Mouse (Mus musculus) thymus, postnatal 14 days (tissue): ENCODE measurements around the gene Smap2.

Experiments used
- DNase-seq: peaks from one replicate; pipeline ENCODE4 v3.0.0; 2021

Gene Smap2

GRCm38 (mm10) chr4:121020040-121020790, 3.2 kb upstream of the Smap2 start:
- DNase-seq = no peak

- no peak for DNase-seq
Measured at GRCm38 (mm10) chr4:121018250-121018649, 1.2 kb upstream of the Smap2 start.

GRCm38 (mm10) chr4:121016021-121016898, 787 bp downstream of the Smap2 start:
- peak; percentile 13 for DNase-seq

- DNase-seq = no peak
Measured at GRCm38 (mm10) chr4:121015268-121015659, 1.8 kb downstream of the Smap2 start.

- DNase-seq = no peak
Measured at GRCm38 (mm10) chr4:121014594-121015267, 2.3 kb downstream of the Smap2 start.

- no peak for DNase-seq
Measured at GRCm38 (mm10) chr4:121010770-121011549, 6.1 kb downstream of the Smap2 start.

- DNase-seq = no peak
Measured at GRCm38 (mm10) chr4:121009151-121009550, 7.9 kb downstream of the Smap2 start.

- no peak for DNase-seq
Measured at GRCm38 (mm10) chr4:121008071-121008745, 8.8 kb downstream of the Smap2 start.

GRCm38 (mm10) chr4:121007006-121007405, 10.0 kb downstream of the Smap2 start:
- no peak for DNase-seq

- no peak for DNase-seq
Measured at GRCm38 (mm10) chr4:121004679-121005078, 12.4 kb downstream of the Smap2 start.

- no peak for DNase-seq
Measured at GRCm38 (mm10) chr4:121003611-121004091, 13.4 kb downstream of the Smap2 start.

- peak; percentile 54 for DNase-seq
Measured at GRCm38 (mm10) chr4:121002400-121003171, 14.5 kb downstream of the Smap2 start.

GRCm38 (mm10) chr4:121001659-121002058, 15.4 kb downstream of the Smap2 start:
- no peak for DNase-seq

- peak; percentile 27 for DNase-seq
Measured at GRCm38 (mm10) chr4:121001042-121001441, 16.0 kb downstream of the Smap2 start.

GRCm38 (mm10) chr4:120995911-120996310, 21.1 kb downstream of the Smap2 start:
- DNase-seq = no peak

- no peak for DNase-seq
Measured at GRCm38 (mm10) chr4:120993025-120993424, 24.0 kb downstream of the Smap2 start.

GRCm38 (mm10) chr4:120992284-120992683, 24.8 kb downstream of the Smap2 start:
- DNase-seq = no peak

- no peak for DNase-seq
Measured at GRCm38 (mm10) chr4:120987319-120987718, 29.7 kb downstream of the Smap2 start.

- peak; percentile 60 for DNase-seq
Measured at GRCm38 (mm10) chr4:120986446-120986845, 30.6 kb downstream of the Smap2 start.

- DNase-seq = no peak
Measured at GRCm38 (mm10) chr4:120978221-120978620, 38.8 kb downstream of the Smap2 start.

- peak; percentile 69 for DNase-seq
Measured at GRCm38 (mm10) chr4:120975428-120975734, 41.7 kb downstream of the Smap2 start.
